Mouse (Mus musculus): Measurements from ENCODE around the gene Olfr380.

Gene Olfr380

GRCm38 (mm10) chr11:73457408-73457807 is at the start of gene Olfr380:
TSS of gene Olfr380 (minus strand) at chr11:73457508.
- no peak for DNase-seq (ENCODE audit: low spot score in 2 of 2)

GRCm38 (mm10) chr11:73491503-73491902 is 34.2 kb upstream of the Olfr380 start, which contains the start of gene Olfr381:
TSS of gene Olfr381 (minus strand) at chr11:73491603.
- no peak for DNase-seq (ENCODE audit: low spot score in 2 of 2)

- no peak for DNase-seq (ENCODE audit: low spot score in 2 of 2)
Measured at GRCm38 (mm10) chr11:73428377-73428776, 28.9 kb downstream of the Olfr380 start, which contains the start of gene Olfr378. TSS of gene Olfr378 (minus strand) at chr11:73428477.
